12 mouse cellular contexts compared by ENCODE assay signal in the genomic region with DNA sequence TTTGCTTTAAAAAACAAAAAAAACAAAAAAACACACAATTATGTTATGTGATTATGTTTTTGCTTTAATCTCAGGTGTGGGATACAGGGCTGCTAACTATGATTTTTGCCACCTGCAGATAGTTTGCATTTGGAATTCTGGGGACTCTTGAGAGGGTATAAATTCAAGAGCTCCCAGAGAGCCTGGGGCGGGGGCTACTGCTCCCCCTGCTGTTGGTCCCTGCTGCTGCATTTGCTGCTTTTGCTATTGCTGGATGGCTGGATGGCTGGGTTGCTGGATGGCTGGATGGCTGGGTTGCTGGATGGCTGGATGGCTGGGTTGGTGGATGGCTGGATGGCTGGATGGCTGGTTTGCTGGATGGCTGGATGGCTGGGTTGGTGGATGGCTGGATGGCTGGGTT. TPM values are rescaled to one million over a fixed set of nuclear protein-coding genes. Genes with fewer than 3 reads are reported as not detected.
DNase-seq lines count a peak whose midpoint lies in the region; ATAC-seq and TF ChIP-seq lines count a peak whose summit lies in the region.
"Had no signal": no experiment of that assay in that cellular context is flagged by ENCODE, and none has a peak within 500 bp of the region (broad histone marks: within the 10 kb centered on the region; RNA-seq: fewer than 3 reads in every experiment).

No protein-coding gene starts in this region.

- H3K9ac ChIP-seq in forebrain, embryonic 14.5 days (ENCODE audit: low read length): no peak overlapping the region
- H3K9ac ChIP-seq: midbrain, embryonic 15.5 days had no signal

- H3K27ac ChIP-seq in left cerebral cortex, adult 2 months: no peak overlapping the region
- H3K27ac ChIP-seq in embryonic facial prominence, embryonic 10.5 days (replicated peaks): no peak overlapping the region
- no peak overlapping the region for H3K27ac ChIP-seq in forebrain, embryonic 14.5 days (ENCODE audit: low read depth, low read length)
- H3K27ac ChIP-seq: midbrain, embryonic 15.5 days had no signal

- peaks cover 13% of the 10 kb centered on the region; the same call in 1 of the 2 replicates for H3K4me1 ChIP-seq in embryonic facial prominence, embryonic 10.5 days
- 0 out of 2 replicates have a peak, but pooled peaks cover 6% of the 10 kb centered on the region for H3K4me1 ChIP-seq in forebrain, embryonic 14.5 days (ENCODE audit: control insufficient read depth, insufficient read depth, low read length)

- peaks cover 4% of the 10 kb centered on the region; the same call in 1 of the 2 replicates for H3K9me3 ChIP-seq in embryonic facial prominence, embryonic 10.5 days
- no peaks in the 10 kb centered on the region for H3K9me3 ChIP-seq in forebrain, embryonic 14.5 days (replicated peaks; ENCODE audit: control insufficient read depth, low read length)
- H3K9me3 ChIP-seq: midbrain, embryonic 15.5 days had no signal

- TF ChIP-seq CTCF in left cerebral cortex, adult 2 months (IDR thresholded peaks at IDR 0.05): peak; percentile 32

- DNase-seq in gastrocnemius, postnatal 10 days: peak; percentile 21
- DNase-seq in gastrocnemius, adult 8-10 months (ENCODE audit: low spot score in 2 of 2): no peak
- no peak for DNase-seq in left cerebral cortex, adult 2 months (ENCODE audit: extremely low spot score in 1 of 2, low spot score in 2 of 2)
- DNase-seq in left cerebral cortex, adult 8-10 months (ENCODE audit: low spot score in 2 of 2): no peak
- peak; percentile 13 to 18 for DNase-seq in B cell, adult 2 months
- peak; percentile 22 for DNase-seq in embryonic facial prominence, embryonic 10.5 days (ENCODE audit: low spot score)
- no peak for DNase-seq in forebrain, embryonic 14.5 days (ENCODE audit: low spot score)
- no peak for DNase-seq in embryo, embryonic 9.5 days (ENCODE audit: extremely low spot score)
- DNase-seq: embryo, embryonic 11 days; gastrocnemius, postnatal 25 days; right cerebral cortex, postnatal 4 days had no signal

- no peaks in the 10 kb centered on the region for H3K36me3 ChIP-seq in embryonic facial prominence, embryonic 10.5 days (replicated peaks)
- no peaks in the 10 kb centered on the region for H3K36me3 ChIP-seq in forebrain, embryonic 14.5 days (ENCODE audit: control insufficient read depth, insufficient read depth, low read length)
- H3K36me3 ChIP-seq: midbrain, embryonic 15.5 days had no signal

- no peak overlapping the region for H3K4me3 ChIP-seq in left cerebral cortex, adult 2 months
- H3K4me3 ChIP-seq in embryonic facial prominence, embryonic 10.5 days: no peak overlapping the region
- H3K4me3 ChIP-seq in forebrain, embryonic 14.5 days (ENCODE audit: low read depth, low read length): no peak overlapping the region
- H3K4me3 ChIP-seq: midbrain, embryonic 15.5 days had no signal

- no peaks in the 10 kb centered on the region for H3K27me3 ChIP-seq in embryonic facial prominence, embryonic 10.5 days (replicated peaks; ENCODE audit: low read depth, poor library complexity, severe bottlenecking)
- H3K27me3 ChIP-seq in forebrain, embryonic 14.5 days (replicated peaks; ENCODE audit: control insufficient read depth, insufficient read depth, low read length): no peaks in the 10 kb centered on the region
- H3K27me3 ChIP-seq: midbrain, embryonic 15.5 days had no signal

- ATAC-seq in forebrain, embryonic 14.5 days: no peak
- ATAC-seq: midbrain, embryonic 15.5 days had no signal

- intact Hi-C loops in left cerebral cortex, adult 2 months (cut with DNase I): no loop called here

- no peak overlapping the region for H3K4me2 ChIP-seq in forebrain, embryonic 14.5 days (ENCODE audit: low read length)
- H3K4me2 ChIP-seq: midbrain, embryonic 15.5 days had no signal

- WGBS in embryonic facial prominence, embryonic 10.5 days: 68% methylated on average over 1 of the region's 1 CpGs
- WGBS in forebrain, embryonic 14.5 days: 74% methylated on average over 1 of the region's 1 CpGs

RNA-seq across cellular contexts. Expression of a gene that starts 44.6 kb away (rescaled TPM):
- total RNA-seq in gastrocnemius, postnatal 10 days (2021): under 1 TPM in 1 of 2 experiments, not detected in 1; 0.09 TPM
- under 1 TPM; 0.12 to 0.38 (median 0.27) TPM for total RNA-seq in gastrocnemius, adult 8-10 months (2022)
- total RNA-seq in left cerebral cortex, adult 2 months (2021): 10 to 100 TPM; 14.6 to 17.5 TPM
- total RNA-seq in left cerebral cortex, adult 8-10 months (2022): 10 to 100 TPM; 11.3 to 14.7 (median 12.2) TPM
- not detected in 2 replicates for polyA plus RNA-seq in embryonic facial prominence, embryonic 10.5 days (2016; fragmentation: Nextera tagmentation; extraction: Ambion mirVana)
- 0.42 and 0.48 TPM in 2 replicates for polyA plus RNA-seq in forebrain, embryonic 14.5 days (2014; fragmentation: Nextera tagmentation; extraction: Ambion mirVana)
- total RNA-seq: gastrocnemius, postnatal 25 days had no signal

Comparison
In these comparisons a context has a peak if more than half of its experiments do, and no peak if none do; other contexts are left out.
1. DNase-seq: peak in gastrocnemius, postnatal 10 days (single experiment), B cell, adult 2 months (2 of 2) and embryonic facial prominence, embryonic 10.5 days (single experiment); none in gastrocnemius, adult 8-10 months (0 of 2), left cerebral cortex, adult 2 months (0 of 2), left cerebral cortex, adult 8-10 months (0 of 2), forebrain, embryonic 14.5 days (single experiment) and embryo, embryonic 9.5 days (single experiment).
2. RNA of a gene that starts 44.6 kb away (total RNA-seq): 14.6 to 17.5 TPM in left cerebral cortex, adult 2 months and 11.3 to 14.7 TPM in left cerebral cortex, adult 8-10 months; 0.12 to 0.38 TPM in gastrocnemius, adult 8-10 months and 0.09 TPM in gastrocnemius, postnatal 10 days; every median in the first group is over 4 times any median in the second.